Mouse (Mus musculus): ENCODE measurements around the gene Hhip.

DNA sequence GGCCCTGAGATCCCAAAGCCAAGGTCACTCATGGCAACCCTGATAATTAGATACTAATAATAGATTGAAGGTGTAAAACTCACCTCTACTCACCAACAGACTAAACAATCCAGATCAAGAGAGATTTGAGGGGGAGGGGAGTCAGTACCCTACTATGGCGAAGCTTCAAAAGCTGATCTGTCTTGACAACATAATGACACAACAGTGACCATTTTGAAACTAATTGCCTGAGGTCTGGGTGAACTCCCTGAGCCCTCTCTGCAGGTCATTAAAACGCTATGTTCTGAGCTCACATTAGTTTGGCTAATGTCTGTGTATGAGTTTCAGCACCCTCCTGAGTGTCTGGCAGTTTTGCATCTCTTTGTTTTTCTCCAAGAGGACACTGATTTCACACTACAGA is 72.9 kb downstream of the Hhip start:
- TF ChIP-seq EP300 (IDR thresholded peaks at IDR 0.05) (no peak), CTCF (IDR thresholded peaks at IDR 0.05) (no peak)
